Mouse (Mus musculus): ENCODE measurements around the gene Pkig.

GRCm38 (mm10) chr2:163697764-163698480 is 39.7 kb downstream of the Pkig start:
- TF ChIP-seq CTCF (IDR thresholded peaks at IDR 0.05; ENCODE audit: low read depth, low read length) = no peak
- TF ChIP-seq POLR2A (IDR thresholded peaks at IDR 0.05; ENCODE audit: extremely low read depth, insufficient read depth, low read length) = no peak
